Mouse (Mus musculus) urinary bladder, postnatal 36 days (tissue): ENCODE measurements around the gene Cdc123.
"Not testable (repeated sequence)": the region's sequence is repeated elsewhere in the genome, so short reads cannot be mapped to it uniquely, and the experiment has no call there.

ENCODE experiments used
- DNase-seq, 2 experiments: peaks; one replicate each; pipeline ENCODE4 v3.0.0; 2022; ENCODE audit warnings: low spot score in 2 of 2, mixed read lengths in 1 of 2

Cdc123 gene

DNA sequence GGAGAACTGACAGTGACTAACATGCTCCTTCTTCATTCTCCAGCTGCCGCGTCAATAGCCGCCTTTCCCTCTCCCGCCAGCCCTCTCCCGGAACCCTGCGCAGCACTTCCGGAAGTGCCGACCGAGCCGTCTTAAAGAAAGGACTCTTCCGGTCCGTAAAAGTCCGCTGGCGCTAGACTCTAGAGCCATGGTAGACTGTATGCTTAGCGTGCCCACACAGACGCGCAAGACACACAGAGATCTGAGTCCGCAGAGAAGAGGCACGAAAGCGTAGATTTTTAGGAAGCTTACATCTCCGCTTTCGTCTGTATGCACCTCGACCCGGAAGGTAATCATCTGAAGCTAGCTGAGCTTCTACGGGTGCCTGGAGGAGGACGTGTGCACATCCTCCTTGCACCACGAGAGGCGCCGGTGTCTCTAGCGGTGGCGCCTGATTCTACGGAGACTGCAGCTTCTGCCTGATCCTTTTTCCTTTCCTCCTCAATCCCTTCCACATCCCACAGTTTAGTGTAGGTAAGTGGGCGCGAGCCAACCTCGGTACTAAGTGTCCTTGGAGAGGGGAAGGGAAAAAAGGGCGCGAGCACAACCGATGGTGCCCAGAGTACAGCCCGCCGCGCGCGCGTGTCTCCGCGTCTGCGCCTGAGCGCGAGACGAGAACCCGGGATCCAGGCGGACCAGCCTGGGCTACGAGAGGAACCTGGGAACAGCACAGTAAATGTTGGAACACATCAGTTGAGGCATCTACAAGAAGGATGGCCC, at the start of gene Cdc123, which contains the start of gene Nudt5:
Gene Cdc123, minus strand, starts transcription at position 292 of the 759 bp plus-strand sequence.
Gene Nudt5, plus strand, starts transcription at position 147 of the 759 bp plus-strand sequence.
- peak; percentile 83 to 84 for DNase-seq

DNA sequence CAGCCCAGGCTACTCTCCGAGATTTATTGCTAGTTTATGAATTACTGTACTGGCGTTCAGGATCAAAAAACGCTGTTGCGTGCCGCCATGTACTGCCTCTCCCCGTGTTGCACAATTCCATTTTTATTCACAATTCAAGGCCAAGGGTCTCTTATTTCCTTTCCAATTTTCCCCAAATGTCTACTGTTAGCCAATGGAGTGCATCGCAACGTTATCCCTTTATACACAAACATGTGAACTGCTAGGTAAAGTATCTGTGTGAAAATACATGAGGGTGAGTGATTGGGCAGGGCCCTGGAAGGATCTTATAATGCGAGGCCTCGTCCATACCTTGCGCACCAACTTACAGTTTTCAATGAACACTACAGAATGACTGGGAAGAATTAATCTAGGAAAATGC, 49.3 kb upstream of the Cdc123 start:
- DNase-seq, result no peak

DNA sequence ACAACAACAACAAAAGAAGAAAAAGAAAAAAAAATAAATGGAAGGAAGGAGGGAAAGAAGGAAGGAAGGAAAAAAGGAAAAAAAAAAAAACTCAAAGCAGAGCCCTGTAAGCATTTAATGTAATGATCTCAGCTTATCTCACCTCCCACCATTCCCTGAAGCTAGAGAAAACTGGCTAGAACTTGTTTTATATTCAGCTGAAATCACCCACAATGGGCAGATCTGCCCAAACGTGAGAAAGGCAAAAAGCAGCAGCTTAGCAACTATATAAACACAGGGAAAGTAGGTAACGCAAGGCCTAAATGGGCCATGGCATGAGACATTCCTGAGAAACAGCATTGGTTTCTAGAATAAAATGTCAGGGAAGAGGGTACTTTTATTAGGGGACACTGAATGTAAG, 44.4 kb upstream of the Cdc123 start:
- DNase-seq, result no peak

DNA sequence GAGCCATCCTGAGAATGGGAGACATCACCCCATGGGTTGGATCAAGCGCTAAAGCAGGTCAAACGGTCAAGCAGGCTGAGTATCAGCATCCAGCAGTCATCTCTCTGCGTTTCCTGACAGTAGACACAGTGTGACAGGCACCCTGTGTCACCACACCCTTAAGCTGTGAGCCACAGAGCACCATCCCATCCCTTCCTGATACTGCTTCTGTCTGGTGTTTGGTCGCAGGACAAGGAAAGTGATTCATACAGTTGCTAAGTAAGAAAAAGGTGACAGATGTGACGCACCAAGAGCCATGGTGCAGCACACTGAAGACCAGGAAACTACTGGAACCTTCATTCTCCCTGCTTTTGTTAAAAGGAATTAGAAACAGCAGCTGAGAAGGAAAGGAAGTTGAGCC, 43.9 kb upstream of the Cdc123 start:
- DNase-seq, result no peak

DNA sequence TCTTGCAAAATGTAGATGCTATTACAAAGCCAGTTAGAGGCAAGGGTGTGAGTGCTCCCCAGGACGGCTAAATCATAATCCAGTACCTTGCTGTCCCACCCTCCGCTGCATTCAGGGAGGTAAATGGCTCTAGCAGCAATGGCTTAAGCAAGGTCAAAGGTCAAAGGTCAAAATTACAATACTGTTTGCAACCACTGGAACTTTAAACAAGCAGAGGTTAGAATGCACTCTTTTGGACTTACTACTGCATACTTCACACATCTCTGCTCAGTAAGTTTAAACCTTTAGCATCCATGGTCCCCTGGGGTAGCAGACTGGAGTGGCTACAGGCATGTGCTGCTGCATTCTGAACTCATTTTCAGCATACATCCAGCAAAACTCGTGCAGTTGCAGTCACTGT, 32.5 kb upstream of the Cdc123 start:
- DNase-seq, result no peak

DNA sequence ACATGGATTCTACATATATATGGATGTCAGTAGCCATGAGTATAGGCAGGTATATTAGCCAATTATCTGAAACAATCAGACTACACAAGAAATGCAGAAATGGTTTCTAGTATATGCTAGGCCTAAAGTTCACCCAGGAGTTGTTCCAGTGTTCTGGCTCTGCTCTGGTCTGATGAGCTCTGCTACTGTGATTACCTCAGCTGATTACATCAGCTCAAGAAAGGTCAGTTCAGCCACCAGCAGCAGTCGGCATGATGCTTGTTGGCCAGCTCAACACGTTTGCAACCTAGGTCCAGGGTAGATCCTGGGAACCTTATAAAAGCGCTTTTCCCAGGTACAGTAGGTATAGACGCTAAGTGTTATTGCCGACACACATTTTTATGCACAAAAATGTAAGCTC, 24.8 kb upstream of the Cdc123 start:
- DNase-seq, result no peak

DNA sequence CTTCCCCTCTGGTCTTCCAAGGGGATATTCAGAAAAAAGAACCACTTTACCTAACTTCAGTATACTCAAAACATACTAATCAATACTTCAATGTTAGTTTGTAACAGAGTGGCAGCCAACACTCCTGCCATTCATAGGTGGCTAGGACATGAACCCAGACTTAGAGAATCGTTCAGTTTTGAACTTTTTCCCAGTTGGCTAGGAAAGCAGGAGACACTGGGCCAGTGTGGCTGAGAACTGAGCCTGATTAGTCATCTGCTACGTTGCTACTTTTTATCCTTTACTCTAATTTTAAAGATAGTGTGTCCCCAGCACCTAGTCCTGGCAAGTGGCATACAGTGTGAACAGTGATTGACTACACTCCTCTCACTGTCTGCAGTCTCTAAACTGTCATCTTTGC, 22.7 kb upstream of the Cdc123 start:
- no peak for DNase-seq

DNA sequence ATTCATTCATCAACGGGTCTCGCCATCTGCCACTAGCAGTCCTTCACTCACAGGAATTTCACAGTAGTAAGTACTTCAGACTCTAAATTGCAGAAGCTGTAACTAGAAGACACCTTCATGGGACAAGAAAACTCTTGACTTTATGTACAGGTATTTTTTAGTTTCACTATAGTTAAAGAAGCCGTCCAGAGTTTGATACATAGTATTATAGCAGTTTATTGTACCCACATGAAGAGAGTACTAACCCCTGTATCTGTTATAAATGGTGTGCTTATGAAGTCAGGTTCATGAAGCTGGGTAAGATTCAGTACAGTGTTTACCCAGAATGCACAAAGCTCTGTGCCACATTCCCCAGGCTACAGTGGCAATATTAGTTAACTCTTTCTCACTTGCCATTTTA, 17.9 kb upstream of the Cdc123 start, which contains the start of gene Gm13199:
Gene Gm13199, minus strand, starts transcription at position 101 of the 400 bp plus-strand sequence.
- no peak for DNase-seq

DNA sequence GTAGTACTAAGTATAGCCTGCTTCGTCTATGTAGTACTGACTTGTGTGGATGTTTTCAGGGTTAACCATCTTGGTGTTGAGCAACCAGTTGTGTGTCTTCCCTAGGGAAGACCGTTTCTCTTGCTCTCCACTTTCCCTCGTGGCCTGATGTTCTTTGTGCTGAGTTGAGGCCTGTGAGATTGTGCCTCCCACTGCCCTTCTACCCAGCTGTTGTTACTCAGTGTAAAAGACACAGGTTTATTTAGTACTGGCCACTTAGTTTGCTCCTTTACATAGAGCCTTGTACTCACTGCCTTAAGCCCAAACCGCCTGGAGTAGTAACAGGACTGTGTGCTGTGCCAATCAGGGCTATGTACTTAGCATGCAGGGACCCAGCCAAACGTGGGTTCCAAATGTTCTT, 6.9 kb upstream of the Cdc123 start:
- no peak for DNase-seq

DNA sequence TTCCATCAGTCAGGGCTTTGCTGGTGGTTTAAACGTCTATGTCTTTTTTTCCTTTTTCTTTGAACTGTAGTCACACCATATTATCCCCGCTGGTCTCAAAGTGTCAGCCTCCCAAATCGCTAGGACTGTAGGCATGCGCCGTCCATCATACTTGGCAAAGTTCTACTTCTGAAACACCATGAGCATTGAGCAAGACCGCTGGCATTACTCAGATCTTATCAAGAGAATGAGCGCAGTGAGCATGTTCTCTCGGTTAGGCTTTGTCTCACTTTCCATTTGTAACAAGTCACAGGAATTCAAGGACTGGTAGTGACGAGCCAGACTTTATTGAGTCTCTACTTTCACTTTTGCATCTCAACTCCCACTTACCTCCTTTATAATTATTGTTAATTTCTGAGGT, 6.2 kb upstream of the Cdc123 start:
- DNase-seq, result peak; percentile 14 to 50

DNA sequence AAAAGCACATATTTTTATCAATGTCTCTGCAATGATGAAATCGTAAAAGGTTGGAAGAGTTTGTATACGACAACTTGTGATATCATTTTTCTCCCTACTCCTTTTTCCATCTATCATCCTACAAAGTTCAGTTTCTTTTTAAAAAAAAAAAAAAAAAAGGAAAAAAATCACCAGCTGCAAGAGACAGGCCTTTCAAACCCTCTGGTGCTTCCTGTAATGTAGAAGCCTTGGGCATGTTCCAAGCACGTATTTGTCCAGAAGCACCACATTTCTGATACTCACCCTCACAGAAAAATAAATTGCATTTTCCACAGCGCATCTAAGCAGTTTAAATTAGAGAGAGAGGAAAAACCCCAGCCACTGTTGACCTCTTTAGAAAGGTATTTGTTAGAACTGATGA, 862 bp upstream of the Cdc123 start:
- no peak for DNase-seq

DNA sequence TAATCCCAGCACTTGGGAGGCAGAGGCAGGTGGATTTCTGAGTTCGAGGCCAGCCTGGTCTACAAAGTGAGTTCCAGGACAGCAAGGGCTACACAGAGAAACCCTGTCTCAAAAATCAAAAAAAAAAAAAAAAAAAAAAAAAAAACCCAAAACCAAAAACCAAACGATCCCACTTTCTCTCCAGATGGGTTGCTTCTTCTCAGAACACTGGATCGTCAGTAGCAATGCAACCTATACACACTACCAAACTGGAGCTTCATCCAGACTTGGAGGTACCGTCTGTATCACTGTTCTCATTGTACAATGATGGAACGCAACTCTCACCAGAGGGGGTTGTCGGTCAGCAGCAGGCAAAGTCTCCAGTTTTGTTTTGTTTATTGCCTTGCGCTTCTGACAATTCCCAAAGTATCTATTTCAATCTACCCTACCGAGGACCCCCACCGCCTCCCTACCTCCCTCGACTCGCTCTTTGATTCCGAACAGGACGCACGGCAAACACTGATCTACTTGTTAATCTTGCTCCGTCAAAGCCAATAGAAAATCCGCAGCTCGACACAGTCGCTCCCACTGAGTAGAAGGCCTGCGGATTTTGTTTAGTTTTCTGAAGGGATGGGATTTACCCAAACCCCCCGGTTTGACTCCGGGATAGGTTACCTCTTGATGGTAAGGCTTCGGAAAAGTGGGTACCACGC, 637 bp downstream of the Cdc123 start:
- DNase-seq, result no peak

DNA sequence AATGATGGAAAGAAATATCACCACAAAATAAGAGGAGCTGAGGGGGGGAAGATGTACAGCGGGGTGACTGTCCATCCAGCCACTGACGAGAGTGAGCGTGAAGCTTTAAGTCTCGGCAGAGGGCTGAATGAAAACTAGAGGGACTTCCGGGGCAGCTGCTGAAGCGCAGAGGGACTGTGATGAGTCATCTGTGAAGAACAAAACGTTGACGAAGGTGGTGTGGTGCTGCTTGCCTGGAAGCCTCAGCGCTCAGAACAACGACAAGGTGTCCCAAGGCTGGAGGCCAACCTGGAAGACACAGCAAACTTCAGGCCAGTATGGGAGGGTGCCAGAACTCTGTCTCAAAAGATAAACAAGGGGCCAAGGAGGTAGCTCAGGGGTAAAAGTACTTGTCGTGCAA, 4.1 kb downstream of the Cdc123 start:
- DNase-seq, result no peak

DNA sequence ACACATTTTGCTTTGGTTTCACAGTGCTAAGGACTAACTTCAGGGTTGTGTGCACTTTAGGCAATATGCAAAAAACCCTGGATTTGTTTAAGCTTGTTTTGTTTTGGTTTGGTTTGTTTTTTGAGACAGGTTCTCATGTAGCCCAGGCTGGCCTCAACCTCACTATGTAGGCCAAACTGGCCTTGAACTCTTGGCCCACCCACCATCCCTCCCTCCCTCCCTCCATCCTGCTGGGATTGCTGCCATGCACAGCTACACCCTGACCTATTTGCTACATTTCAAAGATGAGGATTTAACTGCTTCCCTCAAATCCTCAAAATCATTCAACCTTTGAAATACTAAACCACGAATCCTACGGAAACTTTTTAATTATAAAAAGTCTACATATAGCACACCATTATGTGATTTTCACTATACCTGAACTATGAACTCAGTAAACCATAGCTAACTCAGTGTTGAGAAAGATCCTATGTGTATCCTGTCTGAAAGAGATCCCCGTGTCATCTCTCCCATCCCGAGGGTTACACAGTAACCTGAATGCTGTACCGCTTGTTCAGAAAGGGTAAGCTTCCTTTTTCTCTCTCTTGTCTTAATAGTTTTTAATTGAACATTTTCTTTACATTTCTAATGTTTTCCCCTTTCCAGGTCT, 19.6 kb downstream of the Cdc123 start:
- DNase-seq, result no peak

DNA sequence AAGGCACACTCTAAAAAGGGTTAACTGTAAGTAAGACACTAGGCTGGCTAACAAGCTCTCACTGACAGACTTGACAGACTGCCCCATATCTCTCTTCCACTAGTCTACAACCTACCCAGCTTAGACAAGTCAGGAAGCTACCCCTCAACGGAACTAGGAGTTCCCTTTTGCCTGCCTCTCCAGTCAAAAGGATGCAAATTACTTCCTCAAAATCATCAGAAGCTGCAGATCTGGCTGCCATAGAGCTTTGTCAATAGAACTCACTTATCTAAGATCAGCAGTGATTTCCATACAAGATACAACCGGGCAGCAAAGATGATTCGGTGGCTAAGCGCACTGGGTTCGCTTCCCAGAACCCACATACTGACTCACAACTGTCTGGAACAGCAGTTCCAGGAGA, 20.3 kb downstream of the Cdc123 start:
- no peak for DNase-seq

DNA sequence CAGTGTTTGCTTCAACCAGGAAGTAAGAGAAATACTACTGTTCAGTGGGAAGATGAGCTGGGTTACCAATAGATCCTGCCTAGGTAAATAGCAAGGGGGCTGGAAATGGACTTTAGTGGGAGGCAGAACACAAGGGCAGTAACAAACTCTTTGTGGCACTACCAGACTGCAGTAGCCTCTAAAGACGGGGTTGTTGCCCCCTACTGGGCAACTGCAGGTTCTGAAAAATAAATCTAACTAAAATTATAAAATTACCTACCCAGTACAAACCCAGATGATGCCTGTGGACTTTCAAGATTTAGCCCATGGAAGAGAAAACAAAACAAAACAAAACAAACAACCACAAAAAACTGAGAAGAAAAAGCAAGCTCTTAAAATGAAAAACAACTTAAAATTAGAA, 20.8 kb downstream of the Cdc123 start:
- DNase-seq, result no peak

DNA sequence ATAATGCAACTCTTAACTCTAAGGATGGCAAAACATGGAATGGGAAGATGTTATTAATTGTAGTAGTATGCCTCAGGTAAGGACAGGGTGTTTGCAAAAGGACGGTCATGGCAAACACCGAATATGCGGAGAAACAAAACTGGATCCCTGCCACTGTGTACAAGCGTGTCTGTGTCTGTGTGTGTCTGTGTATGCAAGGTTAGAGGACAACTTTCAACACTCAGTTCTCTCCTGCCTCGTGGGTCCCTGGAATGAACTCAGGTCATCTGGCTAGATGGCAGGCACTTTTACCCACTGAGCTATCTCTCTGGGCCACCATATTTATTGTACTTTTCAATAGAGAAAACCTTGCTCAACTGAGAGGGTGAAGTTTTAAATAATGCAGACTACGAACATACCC, 22.5 kb downstream of the Cdc123 start:
- DNase-seq, result no peak

DNA sequence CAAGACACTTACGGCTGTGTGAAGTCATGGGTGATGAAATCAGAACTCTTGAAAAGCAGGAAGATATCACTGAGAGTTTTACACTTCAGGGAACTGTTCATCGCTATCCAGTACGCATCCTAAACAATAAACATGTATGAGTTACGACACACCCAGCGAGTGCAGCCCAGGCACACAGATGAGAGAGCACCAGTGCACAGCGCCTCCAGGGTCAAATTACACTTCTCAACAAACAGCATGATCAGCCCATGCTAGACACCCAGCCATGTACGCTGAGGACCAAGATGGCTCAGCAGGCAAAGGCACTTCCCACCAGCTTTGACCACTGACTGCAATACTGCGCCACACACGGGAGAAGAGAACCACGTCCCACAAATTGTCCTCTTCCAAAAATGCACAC, 23.7 kb downstream of the Cdc123 start:
- DNase-seq, result no peak

DNA sequence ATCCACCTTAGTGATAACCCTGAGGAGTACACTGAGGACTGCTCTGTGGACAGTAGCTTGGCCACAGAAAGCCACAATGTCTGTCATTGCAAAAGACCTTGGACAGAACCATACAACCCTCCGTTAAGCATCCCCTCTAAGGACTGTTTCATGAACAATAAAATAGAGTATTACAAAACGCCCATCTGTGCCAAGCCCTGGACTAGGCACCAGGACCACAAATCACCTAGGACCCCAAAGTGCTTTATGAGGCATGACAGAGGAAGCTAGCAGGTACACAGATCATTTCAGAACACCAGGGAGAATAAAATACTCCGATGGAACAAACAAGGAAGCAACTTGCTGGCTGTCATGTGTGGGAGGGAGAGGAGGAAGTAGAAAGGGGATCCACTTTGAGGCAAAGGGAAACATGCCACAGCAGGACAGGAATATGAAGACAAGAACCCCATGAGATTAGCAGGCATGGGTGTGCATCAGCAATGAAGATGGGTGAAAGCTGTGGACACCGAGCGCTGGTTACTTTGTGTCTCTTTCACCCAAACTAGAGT, 33.7 kb downstream of the Cdc123 start:
- DNase-seq, result no peak

DNA sequence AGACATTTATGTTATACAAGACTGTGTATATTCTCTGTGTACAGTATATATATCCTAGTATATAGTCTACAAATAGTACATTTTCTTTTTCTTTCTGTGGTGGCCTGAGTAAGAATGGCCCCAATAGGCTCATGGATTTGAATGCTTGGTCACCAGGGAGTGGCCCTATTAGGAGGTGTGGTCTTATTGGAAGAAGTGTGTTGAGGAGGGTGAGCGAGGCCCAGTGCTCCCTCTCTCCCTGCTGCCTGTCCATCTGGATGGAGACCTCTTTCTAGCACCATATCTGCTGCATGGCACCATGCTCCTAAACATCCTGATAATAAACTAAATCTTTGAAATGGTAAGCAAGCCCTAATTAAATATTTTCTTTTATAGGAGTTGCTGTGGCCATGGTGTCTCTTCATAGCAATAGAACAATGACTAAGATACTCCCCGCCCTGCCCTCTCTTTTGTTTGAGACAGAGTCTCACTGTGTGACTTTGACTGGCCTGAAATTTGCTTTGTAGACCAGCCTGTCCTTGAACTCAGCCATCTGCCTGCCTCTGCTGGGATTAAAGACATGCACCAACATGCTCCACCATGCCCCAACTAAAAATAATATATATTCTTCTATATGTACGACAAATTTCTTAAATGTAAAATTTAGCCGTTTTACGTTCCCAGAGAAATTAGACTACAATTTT, 34.8 kb downstream of the Cdc123 start:
- no peak for DNase-seq

DNA sequence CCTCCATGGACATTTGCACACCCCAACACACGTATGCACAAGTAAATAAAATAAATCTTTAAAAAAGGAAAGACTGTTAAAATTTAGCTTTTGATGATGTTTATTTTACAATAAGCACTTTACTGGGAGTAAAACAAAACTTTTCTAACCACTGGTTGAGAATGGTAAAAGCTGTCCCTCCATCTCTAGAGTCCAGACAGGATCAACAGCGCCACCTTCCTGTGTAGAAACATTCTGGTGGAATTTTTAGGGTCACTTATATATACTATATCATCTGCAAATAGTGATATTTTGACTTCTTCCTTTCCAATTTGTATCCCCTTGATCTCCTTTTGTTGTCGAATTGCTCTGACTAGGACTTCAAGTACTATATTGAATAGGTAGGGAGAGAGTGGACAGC, 38.8 kb downstream of the Cdc123 start:
- not testable (repeated sequence) for DNase-seq

DNA sequence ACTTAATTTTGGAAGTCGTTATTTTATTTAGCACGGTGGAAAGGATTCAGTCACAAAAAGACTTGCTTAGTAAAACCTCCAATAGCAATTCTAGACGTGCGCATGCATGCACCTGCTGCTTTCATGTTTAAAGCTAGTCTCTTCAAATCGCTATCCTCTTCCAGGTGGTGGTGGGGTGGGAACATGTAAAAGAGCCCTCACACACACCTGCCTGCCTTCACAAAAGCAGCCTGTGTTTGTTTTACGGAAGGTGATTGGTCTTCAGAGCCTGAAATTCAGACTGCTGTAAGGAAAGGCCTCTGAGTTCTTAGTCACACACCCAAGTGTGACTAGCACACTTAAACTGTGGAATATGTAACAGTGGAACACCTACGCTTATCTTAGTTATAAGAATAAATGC, 39.7 kb downstream of the Cdc123 start:
- no peak for DNase-seq
